Mouse (Mus musculus): ENCODE measurements around the gene Rtn3. TPM values are rescaled to one million over a fixed set of nuclear protein-coding genes. Genes with fewer than 3 reads are reported as not detected.
A peak's percentile ranks its signal among the peaks of the same experiment; 100 is the strongest.

Gene Rtn3
- polyA plus RNA-seq, 1 experiment, result 197 TPM

DNA sequence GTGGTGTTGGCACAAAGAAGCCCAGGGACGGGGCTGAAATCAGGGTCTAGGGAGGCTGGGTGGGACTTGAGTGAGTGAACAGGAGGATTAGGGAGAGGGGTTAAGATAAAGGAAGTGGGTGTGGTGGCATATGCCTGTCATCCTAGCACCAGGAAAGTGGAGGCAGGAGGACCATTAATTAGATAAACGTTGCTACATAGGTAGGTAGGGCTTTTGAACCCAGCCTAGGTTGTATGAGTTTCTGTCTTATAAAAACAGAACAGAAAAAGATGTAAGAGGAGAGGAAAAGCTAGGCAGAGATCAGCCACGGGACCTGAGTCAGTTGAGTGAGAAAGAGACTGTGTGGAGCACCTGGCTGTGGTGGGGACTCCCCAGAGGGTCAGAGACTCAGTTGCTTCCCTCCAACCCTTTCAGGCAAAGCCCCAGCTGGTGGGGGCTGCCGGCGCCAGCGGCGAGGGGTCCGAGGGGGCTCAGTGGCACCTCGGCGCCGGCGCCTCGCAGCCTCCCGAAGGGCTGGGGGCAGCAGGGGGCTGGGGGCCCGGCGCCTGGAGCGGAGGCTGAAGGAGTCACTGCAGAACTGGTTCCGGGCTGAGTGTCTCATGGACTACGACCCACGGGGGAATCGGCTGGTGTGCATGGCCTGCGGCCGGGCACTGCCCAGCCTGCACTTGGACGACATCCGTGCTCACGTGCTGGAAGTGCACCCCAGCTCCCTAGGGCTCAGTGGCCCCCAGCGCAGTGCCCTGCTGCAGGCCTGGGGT is 62.1 kb downstream of the Rtn3 start:
- no peak for DNase-seq
- H3K27ac ChIP-seq (ENCODE audit: control insufficient read depth, insufficient read depth, low read length), result no peak overlapping the region
- TF ChIP-seq CTCF (IDR thresholded peaks at IDR 0.05; ENCODE audit: borderline replicate concordance, control insufficient read depth, extremely low read depth, insufficient read depth, low read length, poor library complexity) (no peak), POLR2A (IDR thresholded peaks at IDR 0.05; ENCODE audit: control insufficient read depth, extremely low read depth, insufficient read depth, low read length, poor library complexity) (no peak)
- H3K4me3 ChIP-seq (ENCODE audit: control insufficient read depth, insufficient read depth, low read length), result no peak overlapping the region
- peaks cover 26% of the 10 kb centered on the region for H3K4me1 ChIP-seq (replicated peaks; ENCODE audit: control insufficient read depth, insufficient read depth, low read length)
- 89% methylated on average over 27 of the region's 27 CpGs for WGBS
- peaks cover 36% of the 10 kb centered on the region for H3K36me3 ChIP-seq (ENCODE audit: control insufficient read depth, insufficient read depth, low read length)
- H3K27me3 ChIP-seq (ENCODE audit: control insufficient read depth, insufficient read depth, low read length), result peaks cover 3% of the 10 kb centered on the region; the same call in 1 of the 2 replicates

DNA sequence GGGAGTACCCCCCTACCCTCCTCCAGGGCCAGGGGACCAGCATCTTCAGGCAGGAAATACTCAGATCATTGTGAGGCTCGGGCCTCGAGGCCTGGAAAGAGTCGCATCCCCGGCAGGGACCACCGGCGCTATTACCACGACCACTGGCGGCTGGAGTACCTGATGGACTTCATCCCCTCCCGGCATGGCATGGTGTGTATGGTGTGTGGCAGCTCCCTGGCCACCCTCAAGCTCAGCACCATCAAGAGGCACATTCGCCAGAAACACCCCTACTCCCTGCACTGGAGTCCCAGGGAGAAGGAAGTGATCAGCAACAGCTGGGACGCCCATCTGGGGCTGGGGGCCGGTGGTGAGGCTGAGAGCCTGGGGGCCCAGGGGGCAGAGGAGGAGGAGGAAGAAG is 63.0 kb downstream of the Rtn3 start:
- Histone ChIP-seq H3K27ac (ENCODE audit: control insufficient read depth, insufficient read depth, low read length) (no peak overlapping the region), H3K27me3 (ENCODE audit: control insufficient read depth, insufficient read depth, low read length) (peaks cover 3% of the 10 kb centered on the region; the same call in 1 of the 2 replicates), H3K36me3 (ENCODE audit: control insufficient read depth, insufficient read depth, low read length) (peaks cover 29% of the 10 kb centered on the region), H3K4me3 (ENCODE audit: control insufficient read depth, insufficient read depth, low read length) (no peak overlapping the region), H3K4me1 (replicated peaks; ENCODE audit: control insufficient read depth, insufficient read depth, low read length) (peaks cover 26% of the 10 kb centered on the region)
- 80% methylated on average over 12 of the region's 12 CpGs for WGBS
- TF ChIP-seq CTCF (IDR thresholded peaks at IDR 0.05; ENCODE audit: borderline replicate concordance, control insufficient read depth, extremely low read depth, insufficient read depth, low read length, poor library complexity), result no peak
- no peak for TF ChIP-seq POLR2A (IDR thresholded peaks at IDR 0.05; ENCODE audit: control insufficient read depth, extremely low read depth, insufficient read depth, low read length, poor library complexity)
- no peak for DNase-seq

GRCm38 (mm10) chr19:7419134-7419533 is 63.9 kb downstream of the Rtn3 start:
- peaks cover 22% of the 10 kb centered on the region for H3K36me3 ChIP-seq (ENCODE audit: control insufficient read depth, insufficient read depth, low read length)
- no peak overlapping the region for H3K27ac ChIP-seq (ENCODE audit: control insufficient read depth, insufficient read depth, low read length)
- H3K4me3 ChIP-seq (ENCODE audit: control insufficient read depth, insufficient read depth, low read length), result no peak overlapping the region
- DNase-seq, result no peak
- H3K27me3 ChIP-seq (ENCODE audit: control insufficient read depth, insufficient read depth, low read length), result peaks cover 3% of the 10 kb centered on the region; the same call in 1 of the 2 replicates
- peaks cover 26% of the 10 kb centered on the region for H3K4me1 ChIP-seq (replicated peaks; ENCODE audit: control insufficient read depth, insufficient read depth, low read length)
- 63% methylated on average over 6 of the region's 6 CpGs for WGBS
- TF ChIP-seq POLR2A (IDR thresholded peaks at IDR 0.05; ENCODE audit: control insufficient read depth, extremely low read depth, insufficient read depth, low read length, poor library complexity) (no peak), CTCF (IDR thresholded peaks at IDR 0.05; ENCODE audit: borderline replicate concordance, control insufficient read depth, extremely low read depth, insufficient read depth, low read length, poor library complexity) (no peak)

DNA sequence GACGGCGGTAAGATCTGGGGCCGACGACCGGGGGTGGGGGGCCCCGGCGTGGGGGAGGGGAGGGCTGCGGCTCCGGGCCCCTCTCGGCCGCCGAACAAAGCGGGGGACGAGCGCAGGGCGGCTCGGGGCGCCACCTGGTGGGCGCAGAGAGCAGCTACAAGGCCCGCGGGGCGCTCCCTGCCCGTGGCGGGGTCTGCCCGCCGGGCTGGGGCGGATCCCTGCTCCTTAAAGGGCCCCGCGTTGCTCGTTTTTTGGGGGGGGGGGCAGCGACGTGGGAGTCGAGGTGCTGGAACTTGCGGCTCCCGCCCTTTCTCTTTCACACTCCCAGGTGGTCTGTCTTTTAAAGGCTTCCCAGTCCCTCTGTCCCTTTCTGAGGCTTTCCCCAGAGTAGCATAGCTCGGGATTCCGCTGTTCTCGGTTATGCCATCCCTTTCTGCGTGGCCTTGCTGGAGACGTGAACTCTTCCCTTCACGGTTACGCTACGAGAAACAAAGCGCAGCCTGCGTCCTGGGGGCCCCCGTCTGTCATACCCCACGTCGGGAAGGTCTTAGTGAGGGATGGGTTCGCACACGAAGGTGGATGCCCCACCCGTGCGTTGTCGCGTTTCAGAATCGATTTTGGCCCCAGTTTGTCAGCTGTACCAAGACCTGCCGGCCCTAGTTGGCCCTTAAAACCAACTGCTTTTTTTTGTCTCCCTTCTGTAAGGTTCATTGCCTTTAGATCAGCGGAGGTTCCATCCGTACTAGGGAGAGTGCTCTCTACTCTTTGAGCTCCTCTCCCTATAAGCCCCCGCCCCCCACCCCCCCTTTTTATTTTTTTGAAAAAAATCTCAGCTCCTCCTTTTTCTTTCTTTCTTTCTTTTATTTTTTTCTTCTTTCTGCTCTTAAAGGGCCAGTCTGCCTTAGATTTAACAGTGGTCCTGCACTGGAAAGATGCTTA is 64.9 kb downstream of the Rtn3 start:
- DNase-seq, result peak; percentile 86
- 2% methylated on average over 56 of the region's 59 CpGs for WGBS
- H3K4me1 ChIP-seq (replicated peaks; ENCODE audit: control insufficient read depth, insufficient read depth, low read length), result peaks cover 26% of the 10 kb centered on the region
- H3K27ac ChIP-seq (ENCODE audit: control insufficient read depth, insufficient read depth, low read length), result no peak overlapping the region
- H3K36me3 ChIP-seq (ENCODE audit: control insufficient read depth, insufficient read depth, low read length), result peaks cover 16% of the 10 kb centered on the region
- peaks cover 3% of the 10 kb centered on the region; the same call in 1 of the 2 replicates for H3K27me3 ChIP-seq (ENCODE audit: control insufficient read depth, insufficient read depth, low read length)
- peak overlapping the region; percentile 55 for H3K4me3 ChIP-seq (ENCODE audit: control insufficient read depth, insufficient read depth, low read length)
- TF ChIP-seq CTCF (IDR thresholded peaks at IDR 0.05; ENCODE audit: borderline replicate concordance, control insufficient read depth, extremely low read depth, insufficient read depth, low read length, poor library complexity), result peak; percentile 97
- TF ChIP-seq POLR2A (IDR thresholded peaks at IDR 0.05; ENCODE audit: control insufficient read depth, extremely low read depth, insufficient read depth, low read length, poor library complexity), result no peak

GRCm38 (mm10) chr19:7416834-7417735 is 66.0 kb downstream of the Rtn3 start, which contains the start of gene 2700081O15Rik:
Gene 2700081O15Rik (plus strand): TSS chr19:7417625.
- TF ChIP-seq POLR2A (IDR thresholded peaks at IDR 0.05; ENCODE audit: control insufficient read depth, extremely low read depth, insufficient read depth, low read length, poor library complexity) (no peak), CTCF (IDR thresholded peaks at IDR 0.05; ENCODE audit: borderline replicate concordance, control insufficient read depth, extremely low read depth, insufficient read depth, low read length, poor library complexity) (no peak)
- Histone ChIP-seq H3K27ac (ENCODE audit: control insufficient read depth, insufficient read depth, low read length) (no peak within 1 kb of the TSS), H3K36me3 (ENCODE audit: control insufficient read depth, insufficient read depth, low read length) (peaks cover 7% of the 10 kb centered on the region), H3K27me3 (ENCODE audit: control insufficient read depth, insufficient read depth, low read length) (peaks cover 3% of the 10 kb centered on the region; the same call in 1 of the 2 replicates), H3K4me1 (replicated peaks; ENCODE audit: control insufficient read depth, insufficient read depth, low read length) (peaks cover 26% of the 10 kb centered on the region), H3K4me3 (ENCODE audit: control insufficient read depth, insufficient read depth, low read length) (peak within 1 kb of the TSS; percentile 93)
- DNase-seq, result peak; percentile 77
- WGBS, result 2% methylated on average over 105 of the region's 107 CpGs
